Mouse (Mus musculus) liver, postnatal 0 days (tissue): ENCODE results near the gene Plekha6.

Experiments used
- CTCF ChIP-seq: sonication (generic); IDR thresholded peaks from 2 replicates; pipeline ENCODE4 v1.5.1; 2016; ENCODE audit warnings: antibody characterized with exemption, low read depth
- EP300 ChIP-seq: IDR thresholded peaks from 2 replicates; pipeline ENCODE4 v1.6.1; 2016; ENCODE audit warnings: antibody characterized with exemption, low read depth, mild to moderate bottlenecking

- TF ChIP-seq CTCF (no peak), EP300 (no peak)
Measured at GRCm38 (mm10) chr1:133204341-133204849, 40.4 kb downstream of the Plekha6 start.
